Mouse (Mus musculus) spleen, postnatal 14 days (tissue): ENCODE data around the gene Sh3glb2.

Source experiments
- DNase-seq, 2 experiments: peaks; one replicate each; pipeline ENCODE4 v3.0.0; 2021 to 2022; ENCODE audit warnings: low spot score in 2 of 2

Sh3glb2 gene

GRCm38 (mm10) chr2:30358533-30359531 is at the start of gene Sh3glb2:
Sh3glb2 (minus strand) TSS chr2:30359337.
- peak; percentile 73 to 82 for DNase-seq

GRCm38 (mm10) chr2:30408452-30409100 is 49.4 kb upstream of the Sh3glb2 start:
- no peak for DNase-seq

GRCm38 (mm10) chr2:30407778-30408177 is 48.6 kb upstream of the Sh3glb2 start:
- DNase-seq, result no peak

- DNase-seq, result no peak
Measured at GRCm38 (mm10) chr2:30407221-30407620, 48.1 kb upstream of the Sh3glb2 start.

GRCm38 (mm10) chr2:30403870-30404269 is 44.7 kb upstream of the Sh3glb2 start:
- no peak for DNase-seq

GRCm38 (mm10) chr2:30402843-30403242 is 43.7 kb upstream of the Sh3glb2 start:
- DNase-seq, result no peak

- no peak for DNase-seq
Measured at GRCm38 (mm10) chr2:30402351-30402826, 43.3 kb upstream of the Sh3glb2 start.

GRCm38 (mm10) chr2:30401581-30401980 is 42.4 kb upstream of the Sh3glb2 start:
- no peak for DNase-seq

- DNase-seq, result no peak
Measured at GRCm38 (mm10) chr2:30399191-30400171, 40.3 kb upstream of the Sh3glb2 start.

GRCm38 (mm10) chr2:30397986-30398512 is 38.9 kb upstream of the Sh3glb2 start:
- no peak for DNase-seq

GRCm38 (mm10) chr2:30396246-30396645 is 37.1 kb upstream of the Sh3glb2 start:
- no peak for DNase-seq

- DNase-seq, result no peak
Measured at GRCm38 (mm10) chr2:30395757-30396156, 36.6 kb upstream of the Sh3glb2 start.

- DNase-seq, result no peak
Measured at GRCm38 (mm10) chr2:30393370-30393656, 34.2 kb upstream of the Sh3glb2 start.

GRCm38 (mm10) chr2:30392577-30393369 is 33.6 kb upstream of the Sh3glb2 start:
- peak in 1 of 2 experiments; percentile 64 for DNase-seq

- peak; percentile 90 to 92 for DNase-seq
Measured at GRCm38 (mm10) chr2:30392114-30392576, 33.0 kb upstream of the Sh3glb2 start, which contains the start of gene Dolpp1. Dolpp1 (plus strand) TSS chr2:30392254.

- no peak for DNase-seq
Measured at GRCm38 (mm10) chr2:30389000-30389399, 29.9 kb upstream of the Sh3glb2 start.

GRCm38 (mm10) chr2:30386913-30387312 is 27.8 kb upstream of the Sh3glb2 start:
- no peak for DNase-seq

GRCm38 (mm10) chr2:30385591-30385990 is 26.5 kb upstream of the Sh3glb2 start:
- no peak for DNase-seq

- no peak for DNase-seq
Measured at GRCm38 (mm10) chr2:30384814-30385213, 25.7 kb upstream of the Sh3glb2 start.

GRCm38 (mm10) chr2:30381377-30381725 is 22.2 kb upstream of the Sh3glb2 start:
- DNase-seq, result no peak
